Mouse (Mus musculus) heart, embryonic 12.5 days (tissue): ENCODE results near the gene Pdia5. TPM values are rescaled to one million over a fixed set of nuclear protein-coding genes. Genes with fewer than 3 reads are reported as not detected.

Source experiments
- ATAC-seq: fragments of 200-750 bp; cut with Nextera tagmentation; 2 replicates; pipeline ENCODE4 v1.8.0; 2017; ENCODE audit warnings: moderate TSS enrichment, moderate library complexity; ENCODE audit not compliant: insufficient number of reproducible peaks, low FRiP score
- H3K27ac ChIP-seq: fragments of 300-500 bp; sonication (generic); 2 replicates; pipeline ENCODE4 v1.5.1; 2016; ENCODE audit warnings: mild to moderate bottlenecking, moderate library complexity; ENCODE audit not compliant: poor library complexity, severe bottlenecking
- H3K27me3 ChIP-seq: fragments of 300-500 bp; sonication (generic); replicated peaks from 2 replicates; pipeline ENCODE4 v1.6.1; 2016; ENCODE audit warnings: mild to moderate bottlenecking, moderate library complexity
- H3K36me3 ChIP-seq: fragments of 300-500 bp; sonication (generic); 2 replicates; pipeline ENCODE4 v1.6.1; 2016; ENCODE audit warnings: mild to moderate bottlenecking, moderate library complexity
- H3K4me1 ChIP-seq: fragments of 300-500 bp; sonication (generic); replicated peaks from 2 replicates; pipeline ENCODE4 v1.6.1; 2016; ENCODE audit warnings: mild to moderate bottlenecking
- H3K4me2 ChIP-seq: fragments of 300-500 bp; sonication (generic); 2 replicates; pipeline ENCODE4 v1.6.1; 2016; ENCODE audit warnings: mild to moderate bottlenecking, moderate library complexity
- H3K4me3 ChIP-seq: fragments of 300-500 bp; sonication (generic); 2 replicates; pipeline ENCODE4 v1.5.1; 2016; ENCODE audit warnings: mild to moderate bottlenecking
- H3K9ac ChIP-seq: fragments of 300-500 bp; sonication (generic); 2 replicates; pipeline ENCODE4 v1.6.1; 2016; ENCODE audit warnings: mild to moderate bottlenecking, moderate library complexity
- H3K9me3 ChIP-seq: fragments of 300-500 bp; sonication (generic); replicated peaks from 2 replicates; pipeline ENCODE4 v1.6.1; 2016; ENCODE audit warnings: mild to moderate bottlenecking, moderate library complexity
- WGBS: fragments of 180-500 bp; shearing (Covaris S2); methylation state at CpG from one replicate; pipeline ENCODE4 v1.1.7; 2016; 5-methylcytosine and 5-hydroxymethylcytosine counted together
- polyA plus RNA-seq: library from polyadenylated mRNA; unstranded; fragments of >200 nt; fragmentation: Nextera tagmentation; extraction: Ambion mirVana; gene quantifications from 2 replicates; pipeline ENCODE4 v1.2.1, GENCODE M21; 2016

Pdia5 gene
- polyA plus RNA-seq, 1 experiment from 2014 or later = 32.9 TPM

GRCm38 (mm10) chr16:35463708-35464107, 27.0 kb downstream of the Pdia5 start:
- H3K4me1 ChIP-seq = peaks cover 13% of the 10 kb centered on the region
- H3K27ac ChIP-seq = no peak overlapping the region
- H3K4me2 ChIP-seq = no peak overlapping the region
- no peaks in the 10 kb centered on the region for H3K27me3 ChIP-seq
- H3K4me3 ChIP-seq = no peak overlapping the region
- ATAC-seq = no peak
- H3K36me3 ChIP-seq = peaks cover 30% of the 10 kb centered on the region
- no peak overlapping the region for H3K9ac ChIP-seq
- no peaks in the 10 kb centered on the region for H3K9me3 ChIP-seq
- WGBS = 88% methylated on average over 10 of the region's 10 CpGs

GRCm38 (mm10) chr16:35462955-35463354, 27.7 kb downstream of the Pdia5 start:
- H3K9ac ChIP-seq = no peak overlapping the region
- no peaks in the 10 kb centered on the region for H3K27me3 ChIP-seq
- ATAC-seq = no peak
- H3K9me3 ChIP-seq = no peaks in the 10 kb centered on the region
- H3K4me1 ChIP-seq = peaks cover 13% of the 10 kb centered on the region
- no peak overlapping the region for H3K27ac ChIP-seq
- no peak overlapping the region for H3K4me3 ChIP-seq
- no peak overlapping the region for H3K4me2 ChIP-seq
- 76% methylated on average over 7 of the region's 7 CpGs for WGBS
- H3K36me3 ChIP-seq = peaks cover 36% of the 10 kb centered on the region

- 84% methylated on average over 7 of the region's 7 CpGs for WGBS
- Histone ChIP-seq H3K27ac (no peak overlapping the region), H3K9ac (no peak overlapping the region), H3K36me3 (peaks cover 58% of the 10 kb centered on the region), H3K4me1 (no peaks in the 10 kb centered on the region), H3K9me3 (no peaks in the 10 kb centered on the region), H3K4me3 (no peak overlapping the region), H3K27me3 (no peaks in the 10 kb centered on the region), H3K4me2 (no peak overlapping the region)
- no peak for ATAC-seq
Measured at GRCm38 (mm10) chr16:35459584-35459983, 31.1 kb downstream of the Pdia5 start.

GRCm38 (mm10) chr16:35458297-35458696, 32.4 kb downstream of the Pdia5 start:
- Histone ChIP-seq H3K9ac (no peak overlapping the region), H3K4me1 (no peaks in the 10 kb centered on the region), H3K9me3 (no peaks in the 10 kb centered on the region), H3K27ac (no peak overlapping the region), H3K4me2 (no peak overlapping the region), H3K27me3 (no peaks in the 10 kb centered on the region), H3K4me3 (no peak overlapping the region), H3K36me3 (peaks cover 57% of the 10 kb centered on the region)
- ATAC-seq = no peak
- 83% methylated on average over 11 of the region's 11 CpGs for WGBS

- no peak overlapping the region for H3K4me3 ChIP-seq
- 0 out of 2 replicates have a peak, but pooled peaks cover 4% of the 10 kb centered on the region for H3K4me1 ChIP-seq
- no peak overlapping the region for H3K9ac ChIP-seq
- peaks cover 59% of the 10 kb centered on the region for H3K36me3 ChIP-seq
- no peak overlapping the region for H3K4me2 ChIP-seq
- H3K9me3 ChIP-seq = no peaks in the 10 kb centered on the region
- no peaks in the 10 kb centered on the region for H3K27me3 ChIP-seq
- ATAC-seq = no peak
- H3K27ac ChIP-seq = no peak overlapping the region
- 79% methylated on average over 8 of the region's 8 CpGs for WGBS
Measured at GRCm38 (mm10) chr16:35457488-35457887, 33.2 kb downstream of the Pdia5 start.

GRCm38 (mm10) chr16:35457011-35457419, 33.7 kb downstream of the Pdia5 start:
- H3K4me3 ChIP-seq = no peak overlapping the region
- H3K4me1 ChIP-seq = 0 out of 2 replicates have a peak, but pooled peaks cover 4% of the 10 kb centered on the region
- H3K27me3 ChIP-seq = no peaks in the 10 kb centered on the region
- WGBS = 89% methylated on average over 7 of the region's 7 CpGs
- H3K27ac ChIP-seq = no peak overlapping the region
- no peaks in the 10 kb centered on the region for H3K9me3 ChIP-seq
- no peak overlapping the region for H3K4me2 ChIP-seq
- H3K36me3 ChIP-seq = peaks cover 55% of the 10 kb centered on the region
- H3K9ac ChIP-seq = no peak overlapping the region
- ATAC-seq = no peak

GRCm38 (mm10) chr16:35456305-35456704, 34.4 kb downstream of the Pdia5 start:
- no peak overlapping the region for H3K27ac ChIP-seq
- no peak overlapping the region for H3K4me2 ChIP-seq
- H3K27me3 ChIP-seq = no peaks in the 10 kb centered on the region
- peaks cover 55% of the 10 kb centered on the region for H3K36me3 ChIP-seq
- H3K4me1 ChIP-seq = 0 out of 2 replicates have a peak, but pooled peaks cover 4% of the 10 kb centered on the region
- H3K9ac ChIP-seq = no peak overlapping the region
- no peak for ATAC-seq
- no peak overlapping the region for H3K4me3 ChIP-seq
- H3K9me3 ChIP-seq = no peaks in the 10 kb centered on the region
- WGBS = 83% methylated on average over 9 of the region's 9 CpGs

GRCm38 (mm10) chr16:35455822-35456221, 34.9 kb downstream of the Pdia5 start:
- Histone ChIP-seq H3K27ac (no peak overlapping the region), H3K36me3 (peaks cover 53% of the 10 kb centered on the region), H3K4me1 (0 out of 2 replicates have a peak, but pooled peaks cover 4% of the 10 kb centered on the region), H3K27me3 (no peaks in the 10 kb centered on the region), H3K9me3 (no peaks in the 10 kb centered on the region), H3K9ac (no peak overlapping the region), H3K4me3 (no peak overlapping the region), H3K4me2 (no peak overlapping the region)
- no peak for ATAC-seq
- WGBS = 84% methylated on average over 10 of the region's 10 CpGs

GRCm38 (mm10) chr16:35450018-35450630, 40.5 kb downstream of the Pdia5 start:
- Histone ChIP-seq H3K4me1 (0 out of 2 replicates have a peak, but pooled peaks cover 4% of the 10 kb centered on the region), H3K4me2 (no peak overlapping the region), H3K9ac (no peak overlapping the region), H3K27me3 (no peaks in the 10 kb centered on the region), H3K36me3 (peaks cover 43% of the 10 kb centered on the region), H3K9me3 (no peaks in the 10 kb centered on the region), H3K4me3 (no peak overlapping the region), H3K27ac (no peak overlapping the region)
- ATAC-seq = no peak
- 93% methylated on average over 16 of the region's 16 CpGs for WGBS

GRCm38 (mm10) chr16:35442026-35442415, 48.7 kb downstream of the Pdia5 start:
- H3K9me3 ChIP-seq = no peaks in the 10 kb centered on the region
- peaks cover 20% of the 10 kb centered on the region for H3K4me1 ChIP-seq
- WGBS = 85% methylated on average over 4 of the region's 4 CpGs
- H3K4me2 ChIP-seq = no peak overlapping the region
- no peak overlapping the region for H3K9ac ChIP-seq
- no peaks in the 10 kb centered on the region for H3K27me3 ChIP-seq
- H3K27ac ChIP-seq = no peak overlapping the region
- no peak overlapping the region for H3K4me3 ChIP-seq
- peaks cover 27% of the 10 kb centered on the region for H3K36me3 ChIP-seq
- ATAC-seq = no peak

- Histone ChIP-seq H3K4me3 (no peak overlapping the region), H3K36me3 (peaks cover 27% of the 10 kb centered on the region), H3K9ac (no peak overlapping the region), H3K4me1 (peaks cover 20% of the 10 kb centered on the region), H3K27ac (no peak overlapping the region), H3K9me3 (no peaks in the 10 kb centered on the region), H3K27me3 (no peaks in the 10 kb centered on the region), H3K4me2 (no peak overlapping the region)
- 90% methylated on average over 9 of the region's 9 CpGs for WGBS
- peak; percentile 15; the same call in 1 of the 2 replicates for ATAC-seq
Measured at GRCm38 (mm10) chr16:35441346-35442025, 49.2 kb downstream of the Pdia5 start.
